Mouse (Mus musculus) Patski (cell line): ENCODE measurements around the gene Mx1. TPM values are rescaled to one million over a fixed set of nuclear protein-coding genes. Genes with fewer than 3 reads are reported as not detected.

ENCODE experiments used
- ATAC-seq: fragments of 100-300 bp; one replicate; pipeline ENCODE4 v1.8.0; 2021
- CTCF ChIA-PET: fragments of 350-600 bp; sonication (Branson Sonifier 250); formaldehyde crosslinking; loops from one replicate; lab custom pipeline; 2022; ENCODE audit warnings: inconsistent platforms; lab: Charles Lee
- POLR2A ChIA-PET: fragments of 350-600 bp; sonication (Branson Sonifier 250); formaldehyde crosslinking; loops from one replicate; lab custom pipeline; 2022; ENCODE audit warnings: antibody characterized with exemption, inconsistent platforms; lab: Charles Lee
- DNase-seq: peaks from one replicate; pipeline ENCODE4 v3.0.0-alpha.2; 2011; ENCODE audit warnings: low read depth, low spot score
- H3K27me3 ChIP-seq: fragments of 371-371 bp; one replicate; pipeline ENCODE4 v1.5.1; 2021
- CTCF ChIP-seq: fragments of 100-300 bp; IDR thresholded peaks from one replicate; pipeline ENCODE4 v1.5.1; 2021
- in situ Hi-C: fragments of 300-500 bp; cut with MboI; formaldehyde crosslinking; loops from 3 replicates; pipeline ENCODE4 v1.11.1; 2018; ENCODE audit warnings: low pct_unique_long_range_greater_than_20kb, mixed read lengths
- polyA plus RNA-seq: library from polyadenylated mRNA; unstranded; gene quantifications from one replicate; pipeline ENCODE4 v1.2.3, GENCODE M21; 2021

Mx1 gene
- polyA plus RNA-seq, 1 experiment from 2014 or later: 2.5 TPM

- ChIA-PET POLR2A (no interaction called here), CTCF (interaction anchor here (1.0 kb wide), 1 partner anchor 16 kb away, joined by 3 read pairs; no protein-coding TSS in a partner anchor)
Observed at GRCm38 (mm10) chr16:97421671-97422070, 41.0 kb downstream of the Mx1 start.

GRCm38 (mm10) chr16:97418749-97419453 is 43.8 kb downstream of the Mx1 start:
- no peak for DNase-seq
- no peak for ATAC-seq
- in situ Hi-C loops: no loop called here
- TF ChIP-seq CTCF: no peak
- POLR2A ChIA-PET: no interaction called here
- no peaks in the 10 kb centered on the region for H3K27me3 ChIP-seq
- CTCF ChIA-PET: interaction anchor here (0.8 kb wide), 1 partner anchor 12 kb away, joined by 4 read pairs; no protein-coding TSS in a partner anchor

More at GRCm38 (mm10) chr16:97421671-97422070, 41.0 kb downstream of the Mx1 start:
- no peak for ATAC-seq
- no peaks in the 10 kb centered on the region for H3K27me3 ChIP-seq
- no peak for TF ChIP-seq CTCF
- DNase-seq: no peak
- in situ Hi-C loops: no loop called here

- ATAC-seq (peak; percentile 51), DNase-seq (no peak)
- in situ Hi-C loops: no loop called here
- POLR2A ChIA-PET: no interaction called here
- CTCF ChIA-PET: interaction anchor here (1.0 to 1.6 kb wide), 2 partner anchors 9 to 12 kb away, joined by 3 to 4 read pairs; no protein-coding TSS in a partner anchor
- H3K27me3 ChIP-seq: no peaks in the 10 kb centered on the region
- peak; percentile 66 for TF ChIP-seq CTCF
Observed at GRCm38 (mm10) chr16:97417896-97418542, 44.7 kb downstream of the Mx1 start.

GRCm38 (mm10) chr16:97405476-97406012 is 57.2 kb downstream of the Mx1 start:
- in situ Hi-C loops: no loop called here
- DNase-seq (no peak), ATAC-seq (no peak)
- ChIA-PET CTCF (interaction anchor here (1.1 kb wide), 2 partner anchors 12 to 16 kb away, joined by 3 read pairs; no protein-coding TSS in a partner anchor), POLR2A (no interaction called here)
- TF ChIP-seq CTCF: no peak
- H3K27me3 ChIP-seq: no peaks in the 10 kb centered on the region

DNA sequence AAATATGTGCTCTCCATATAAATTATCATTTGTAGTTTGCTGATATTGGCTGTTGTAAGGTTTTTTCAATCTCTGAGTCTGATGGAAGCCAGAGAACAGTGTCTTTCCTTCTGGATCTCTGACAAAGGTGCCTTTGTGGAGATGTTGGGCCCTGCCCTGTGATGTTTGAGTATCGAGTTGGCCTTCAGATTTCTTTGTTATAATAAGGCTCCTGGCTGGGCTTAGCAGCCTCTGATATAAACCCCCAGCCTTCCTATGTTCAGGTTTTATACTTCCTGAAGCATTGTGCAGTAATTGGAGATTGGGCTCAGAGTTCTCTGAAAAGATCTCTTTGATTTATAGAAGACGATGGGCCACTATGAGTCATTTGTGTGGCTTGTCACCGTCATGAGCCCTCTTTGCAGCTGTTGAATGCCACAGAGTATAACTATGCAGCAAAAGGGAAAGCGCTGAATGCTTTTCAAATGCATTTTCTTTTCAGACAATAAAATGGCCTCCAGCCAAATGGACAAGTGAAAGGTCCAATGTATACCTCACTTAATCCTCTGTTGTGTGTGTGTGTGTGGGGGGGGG is 60.4 kb downstream of the Mx1 start:
- no peak for TF ChIP-seq CTCF
- no peak for ATAC-seq
- POLR2A ChIA-PET: no interaction called here
- no peak for DNase-seq
- CTCF ChIA-PET: no interaction called here
- in situ Hi-C loops: no loop called here
- H3K27me3 ChIP-seq: no peaks in the 10 kb centered on the region

DNA sequence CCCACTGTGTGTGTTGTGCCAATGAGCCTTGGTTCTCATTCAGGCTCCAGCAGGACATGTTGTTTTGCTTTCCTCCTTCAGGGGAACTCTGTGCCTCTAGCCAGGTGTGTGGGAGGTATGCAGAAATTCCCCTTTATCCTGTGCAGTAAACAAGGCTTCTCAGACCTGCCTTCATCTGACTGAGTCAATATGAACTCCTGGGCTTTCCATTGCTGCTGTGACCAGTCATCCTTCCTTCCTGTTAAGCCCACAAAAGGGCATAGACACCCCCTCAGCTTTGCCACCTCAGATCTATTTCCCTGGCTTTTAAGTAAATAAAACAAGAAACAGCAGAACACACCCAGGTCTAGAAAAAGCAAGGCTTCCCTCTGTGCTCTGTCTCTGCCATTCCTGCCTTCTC is 61.0 kb downstream of the Mx1 start:
- ChIA-PET POLR2A (no interaction called here), CTCF (no interaction called here)
- DNase-seq (no peak), ATAC-seq (peak; percentile 10)
- in situ Hi-C loops: no loop called here
- no peaks in the 10 kb centered on the region for H3K27me3 ChIP-seq
- TF ChIP-seq CTCF: no peak

DNA sequence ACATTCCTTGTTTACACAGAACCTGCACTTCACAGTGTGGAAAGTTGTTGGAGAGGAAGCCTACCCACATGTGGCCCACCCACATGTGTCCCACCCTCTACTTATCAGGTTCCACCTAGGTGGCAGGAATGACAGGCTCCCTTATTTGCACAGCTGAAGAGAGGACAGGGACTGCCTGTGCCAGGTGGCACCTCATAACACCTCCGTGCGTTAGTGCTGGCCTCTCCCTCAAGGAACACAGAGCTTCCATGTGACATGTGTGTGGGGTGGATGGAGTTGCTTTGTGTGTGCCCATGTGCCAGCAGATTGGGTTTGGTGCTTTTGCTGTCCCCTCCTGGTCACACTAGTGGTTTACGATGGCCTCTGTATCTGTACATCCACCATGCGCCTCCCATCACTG is 62.7 kb downstream of the Mx1 start:
- in situ Hi-C loops: no loop called here
- H3K27me3 ChIP-seq: no peaks in the 10 kb centered on the region
- no peak for TF ChIP-seq CTCF
- no peak for ATAC-seq
- DNase-seq: no peak
- ChIA-PET CTCF (no interaction called here), POLR2A (no interaction called here)

- DNase-seq: no peak
- H3K27me3 ChIP-seq: no peaks in the 10 kb centered on the region
- POLR2A ChIA-PET: no interaction called here
- ATAC-seq: no peak
- in situ Hi-C loops: no loop called here
- TF ChIP-seq CTCF: no peak
- CTCF ChIA-PET: no interaction called here
Observed at GRCm38 (mm10) chr16:97397945-97398531, 64.7 kb downstream of the Mx1 start.

Other genes with a start within 250 kb of the Mx1 start
- gene Bace2, start 106.2 kb downstream of the Mx1 start, polyA plus RNA-seq: 24.6 TPM
- not detected for gene Fam3b, start 51.9 kb upstream of the Mx1 start, polyA plus RNA-seq
- 0.12 TPM for gene Tmprss2, start 148.3 kb upstream of the Mx1 start, polyA plus RNA-seq